Mouse (Mus musculus) Muller cell, postnatal 12 days (primary cell): ENCODE measurements at regions not wholly inside any gene's neighbourhood (a gene's known extent, or its start where the extent isn't known, plus 50 kb on each side); places are given as distances from the start of the nearest gene placed in this dataset.

Experiments
- DNase-seq: peaks from one replicate; pipeline ENCODE4 v3.0.0-alpha.2; 2015; ENCODE audit errors: inconsistent ontology term

- peak; percentile 43 for DNase-seq
Measured at GRCm38 (mm10) chr5:90706350-90706749, 52.8 kb upstream of the Cxcl5 start.

GRCm38 (mm10) chr5:90703653-90704052 is 55.5 kb upstream of the Cxcl5 start:
- DNase-seq, result no peak

- DNase-seq, result no peak
Measured at GRCm38 (mm10) chr5:90700178-90700577, 59.0 kb upstream of the Cxcl5 start.

- DNase-seq, result no peak
Measured at GRCm38 (mm10) chr5:90696064-90696463, 55.6 kb upstream of the Rassf6 start.

- DNase-seq, result no peak
Measured at GRCm38 (mm10) chr5:90694431-90694830, 54.0 kb upstream of the Rassf6 start.

GRCm38 (mm10) chr5:90690746-90691145 is 50.3 kb upstream of the Rassf6 start:
- DNase-seq, result no peak
